Mouse (Mus musculus): Measurements from ENCODE around the gene Frat2. TPM values are rescaled to one million over a fixed set of nuclear protein-coding genes. Genes with fewer than 3 reads are reported as not detected.

The Frat2 gene
- polyA plus RNA-seq, 1 experiment from 2014 or later = 9.9 TPM

GRCm38 (mm10) chr19:41831101-41831570, 16.8 kb downstream of the Frat2 start:
- no peak for ATAC-seq (ENCODE audit: insufficient number of reproducible peaks, insufficient read depth, low FRiP score, low TSS enrichment)
- WGBS = 2% methylated on average over 19 of the region's 19 CpGs

GRCm38 (mm10) chr19:41830106-41831031, 17.6 kb downstream of the Frat2 start:
- Histone ChIP-seq H3K27ac (peak overlapping the region; percentile 74), H3K4me2 (replicated peaks) (peak overlapping the region; percentile 99), H3K27me3 (peaks cover 24% of the 10 kb centered on the region), H3K4me3 (peak overlapping the region; percentile 79), H3K4me1 (peaks cover 16% of the 10 kb centered on the region), H3K9ac (peak overlapping the region; percentile 74), H3K36me3 (no peaks in the 10 kb centered on the region), H3K9me3 (no peaks in the 10 kb centered on the region)
- ATAC-seq (ENCODE audit: insufficient number of reproducible peaks, insufficient read depth, low FRiP score, low TSS enrichment) = peak; percentile 37; the same call in 1 of the 2 replicates
- under 1% methylated on average over 108 of the region's 112 CpGs for WGBS

More at GRCm38 (mm10) chr19:41831101-41831570, 16.8 kb downstream of the Frat2 start:
- Histone ChIP-seq H3K4me2 (replicated peaks) (peak overlapping the region; percentile 99), H3K27me3 (peaks cover 24% of the 10 kb centered on the region), H3K36me3 (no peaks in the 10 kb centered on the region), H3K4me1 (peaks cover 23% of the 10 kb centered on the region), H3K9me3 (no peaks in the 10 kb centered on the region), H3K9ac (peak overlapping the region; percentile 74), H3K27ac (no peak overlapping the region), H3K4me3 (peak overlapping the region; percentile 79)

- Histone ChIP-seq H3K27ac (peak within 1 kb of the TSS; percentile 74), H3K4me1 (peaks cover 13% of the 10 kb centered on the region), H3K4me3 (peak within 1 kb of the TSS; percentile 79), H3K36me3 (no peaks in the 10 kb centered on the region), H3K9ac (peak within 1 kb of the TSS; percentile 74), H3K9me3 (no peaks in the 10 kb centered on the region), H3K4me2 (replicated peaks) (peak within 1 kb of the TSS; percentile 99), H3K27me3 (peaks cover 24% of the 10 kb centered on the region)
- WGBS = 1% methylated on average over 39 of the region's 39 CpGs
- peak; percentile 93 for ATAC-seq (ENCODE audit: insufficient number of reproducible peaks, insufficient read depth, low FRiP score, low TSS enrichment)
Observed at GRCm38 (mm10) chr19:41829381-41830105, 18.4 kb downstream of the Frat2 start, which contains the start of gene Frat1. TSS of gene Frat1 (plus strand) at chr19:41829970.

GRCm38 (mm10) chr19:41828941-41829340, 19.0 kb downstream of the Frat2 start:
- Histone ChIP-seq H3K4me3 (peak overlapping the region; percentile 79), H3K4me1 (peaks cover 13% of the 10 kb centered on the region), H3K27me3 (peaks cover 24% of the 10 kb centered on the region), H3K4me2 (replicated peaks) (peak overlapping the region; percentile 99), H3K36me3 (no peaks in the 10 kb centered on the region), H3K9ac (no peak overlapping the region), H3K9me3 (no peaks in the 10 kb centered on the region), H3K27ac (no peak overlapping the region)
- WGBS = 74% methylated on average over 3 of the region's 3 CpGs
- ATAC-seq (ENCODE audit: insufficient number of reproducible peaks, insufficient read depth, low FRiP score, low TSS enrichment) = no peak

GRCm38 (mm10) chr19:41826529-41826928, 21.4 kb downstream of the Frat2 start:
- H3K27ac ChIP-seq = no peak overlapping the region
- ATAC-seq (ENCODE audit: insufficient number of reproducible peaks, insufficient read depth, low FRiP score, low TSS enrichment) = no peak
- 83% methylated on average over 3 of the region's 3 CpGs for WGBS
- no peak overlapping the region for H3K4me2 ChIP-seq (replicated peaks)
- no peaks in the 10 kb centered on the region for H3K9me3 ChIP-seq
- peaks cover 8% of the 10 kb centered on the region for H3K27me3 ChIP-seq
- H3K36me3 ChIP-seq = no peaks in the 10 kb centered on the region
- H3K4me1 ChIP-seq = peaks cover 7% of the 10 kb centered on the region
- no peak overlapping the region for H3K4me3 ChIP-seq
- no peak overlapping the region for H3K9ac ChIP-seq

GRCm38 (mm10) chr19:41824950-41825349, 23.0 kb downstream of the Frat2 start:
- H3K4me1 ChIP-seq = peaks cover 8% of the 10 kb centered on the region; the same call in 1 of the 2 replicates

GRCm38 (mm10) chr19:41822589-41822988, 25.3 kb downstream of the Frat2 start:
- WGBS = 81% methylated on average over 1 of the region's 1 CpGs
- Histone ChIP-seq H3K36me3 (no peaks in the 10 kb centered on the region), H3K27me3 (no peaks in the 10 kb centered on the region), H3K9ac (no peak overlapping the region), H3K4me2 (replicated peaks) (no peak overlapping the region), H3K4me3 (no peak overlapping the region), H3K4me1 (peaks cover 7% of the 10 kb centered on the region), H3K9me3 (no peaks in the 10 kb centered on the region), H3K27ac (no peak overlapping the region)
- ATAC-seq (ENCODE audit: insufficient number of reproducible peaks, insufficient read depth, low FRiP score, low TSS enrichment) = no peak

More at GRCm38 (mm10) chr19:41824950-41825349, 23.0 kb downstream of the Frat2 start:
- ATAC-seq (ENCODE audit: insufficient number of reproducible peaks, insufficient read depth, low FRiP score, low TSS enrichment) = no peak
- no peaks in the 10 kb centered on the region for H3K9me3 ChIP-seq
- no peak overlapping the region for H3K4me2 ChIP-seq (replicated peaks)
- H3K4me3 ChIP-seq = no peak overlapping the region
- H3K27ac ChIP-seq = no peak overlapping the region
- no peak overlapping the region for H3K9ac ChIP-seq
- H3K36me3 ChIP-seq = no peaks in the 10 kb centered on the region
- WGBS = 82% methylated on average over 5 of the region's 5 CpGs
- H3K27me3 ChIP-seq = no peaks in the 10 kb centered on the region

GRCm38 (mm10) chr19:41821436-41821835, 26.5 kb downstream of the Frat2 start:
- Histone ChIP-seq H3K9me3 (no peaks in the 10 kb centered on the region), H3K4me1 (peaks cover 18% of the 10 kb centered on the region), H3K27ac (no peak overlapping the region), H3K36me3 (no peaks in the 10 kb centered on the region), H3K27me3 (no peaks in the 10 kb centered on the region), H3K4me3 (no peak overlapping the region), H3K4me2 (replicated peaks) (no peak overlapping the region), H3K9ac (no peak overlapping the region)
- ATAC-seq (ENCODE audit: insufficient number of reproducible peaks, insufficient read depth, low FRiP score, low TSS enrichment) = no peak
- 14% methylated on average over 5 of the region's 5 CpGs for WGBS

- Histone ChIP-seq H3K4me3 (no peak overlapping the region), H3K4me1 (peaks cover 19% of the 10 kb centered on the region), H3K27me3 (no peaks in the 10 kb centered on the region), H3K27ac (no peak overlapping the region), H3K9me3 (no peaks in the 10 kb centered on the region), H3K9ac (no peak overlapping the region), H3K36me3 (no peaks in the 10 kb centered on the region), H3K4me2 (replicated peaks) (no peak overlapping the region)
- no peak for ATAC-seq (ENCODE audit: insufficient number of reproducible peaks, insufficient read depth, low FRiP score, low TSS enrichment)
- 81% methylated on average over 4 of the region's 4 CpGs for WGBS
Observed at GRCm38 (mm10) chr19:41818749-41819148, 29.2 kb downstream of the Frat2 start.

- H3K4me2 ChIP-seq (replicated peaks) = 0 out of 2 replicates have a peak overlapping the region, but pooled peaks have one; percentile 13
- H3K4me3 ChIP-seq = no peak overlapping the region
- no peaks in the 10 kb centered on the region for H3K36me3 ChIP-seq
- peaks cover 19% of the 10 kb centered on the region for H3K4me1 ChIP-seq
- H3K27ac ChIP-seq = peak overlapping the region; percentile 83
- H3K27me3 ChIP-seq = no peaks in the 10 kb centered on the region
- no peaks in the 10 kb centered on the region for H3K9me3 ChIP-seq
- ATAC-seq (ENCODE audit: insufficient number of reproducible peaks, insufficient read depth, low FRiP score, low TSS enrichment) = peak; percentile 77
- WGBS = 37% methylated on average over 10 of the region's 10 CpGs
- H3K9ac ChIP-seq = no peak overlapping the region
Observed at GRCm38 (mm10) chr19:41817325-41817724, 30.6 kb downstream of the Frat2 start.

GRCm38 (mm10) chr19:41816915-41817314, 31.0 kb downstream of the Frat2 start:
- no peaks in the 10 kb centered on the region for H3K36me3 ChIP-seq
- peak overlapping the region; percentile 83 for H3K27ac ChIP-seq
- WGBS = 27% methylated on average over 5 of the region's 5 CpGs
- no peaks in the 10 kb centered on the region for H3K9me3 ChIP-seq
- H3K4me1 ChIP-seq = peaks cover 19% of the 10 kb centered on the region
- 0 out of 2 replicates have a peak overlapping the region, but pooled peaks have one; percentile 13 for H3K4me2 ChIP-seq (replicated peaks)
- no peak overlapping the region for H3K4me3 ChIP-seq
- ATAC-seq (ENCODE audit: insufficient number of reproducible peaks, insufficient read depth, low FRiP score, low TSS enrichment) = peak; percentile 88
- no peaks in the 10 kb centered on the region for H3K27me3 ChIP-seq
- no peak overlapping the region for H3K9ac ChIP-seq
